Mouse (Mus musculus) forebrain, postnatal 0 days (tissue): ENCODE data around the gene Pim2. TPM values are rescaled to one million over a fixed set of nuclear protein-coding genes. Genes with fewer than 3 reads are reported as not detected.

ENCODE experiments used
- ATAC-seq: fragments of 200-750 bp; cut with Nextera tagmentation; 2 replicates; pipeline ENCODE4 v1.8.0; 2017; ENCODE audit warnings: mild to moderate bottlenecking, moderate library complexity
- DNase-seq: peaks from one replicate; pipeline ENCODE4 v3.0.0-alpha.2; 2015
- H3K27ac ChIP-seq: fragments of 300-500 bp; sonication (generic); 2 replicates; pipeline ENCODE4 v1.5.1; 2014; ENCODE audit warnings: low read depth, mild to moderate bottlenecking, antibody characterized with exemption, low read length, moderate library complexity, mixed read lengths
- H3K27me3 ChIP-seq: fragments of 300-500 bp; sonication (generic); 2 replicates; pipeline ENCODE4 v1.6.1; 2014; ENCODE audit warnings: mild to moderate bottlenecking, low read length, mixed read lengths; ENCODE audit not compliant: insufficient read depth
- H3K36me3 ChIP-seq: fragments of 300-500 bp; sonication (generic); 2 replicates; pipeline ENCODE4 v1.6.1; 2014; ENCODE audit warnings: mild to moderate bottlenecking, moderate library complexity; ENCODE audit not compliant: insufficient read depth
- H3K4me1 ChIP-seq: fragments of 300-500 bp; sonication (generic); 2 replicates; pipeline ENCODE4 v1.6.1; 2014; ENCODE audit warnings: antibody characterized with exemption; ENCODE audit not compliant: insufficient read depth
- H3K4me2 ChIP-seq: fragments of 300-500 bp; sonication (generic); 2 replicates; pipeline ENCODE4 v1.6.1; 2014; ENCODE audit warnings: low read depth, mild to moderate bottlenecking, moderate library complexity
- H3K4me3 ChIP-seq: fragments of 300-500 bp; sonication (generic); 2 replicates; pipeline ENCODE4 v1.5.1; 2014; ENCODE audit warnings: low read depth, low read length, mixed read lengths
- H3K9ac ChIP-seq: fragments of 300-500 bp; sonication (generic); 2 replicates; pipeline ENCODE4 v1.6.1; 2014; ENCODE audit warnings: mild to moderate bottlenecking
- H3K9me3 ChIP-seq: fragments of 300-500 bp; sonication (generic); 2 replicates; pipeline ENCODE4 v1.6.1; 2016; ENCODE audit warnings: low read length
- CTCF ChIP-seq: sonication (generic); IDR thresholded peaks from 2 replicates; pipeline ENCODE4 v1.5.1; 2016; ENCODE audit warnings: antibody characterized with exemption, control low read depth, low read depth
- WGBS: fragments of 180-500 bp; shearing (Covaris S2); extraction: QIAGEN DNeasy Blood & Tissue Kit; methylation state at CpG from one replicate; pipeline ENCODE4 v1.1.7; 2014; 5-methylcytosine and 5-hydroxymethylcytosine counted together
- polyA plus RNA-seq: library from polyadenylated mRNA; unstranded; fragments of >200 nt; fragmentation: Nextera tagmentation; extraction: Ambion mirVana; gene quantifications from 2 replicates; pipeline ENCODE4 v1.2.1, GENCODE M21; 2015
- total RNA-seq: library from RNA; depleted of rRNA; stranded (reverse); fragments of >200 nt; gene quantifications from 2 replicates; pipeline ENCODE4 v1.2.3, GENCODE M21; 2014

The Pim2 gene
- total and polyA plus RNA-seq, 2 experiments from 2014 or later, result 12.2 to 21.8 TPM

GRCm38 (mm10) chrX:7869826-7870225 lies 8.2 kb upstream of the Pim2 start:
- Histone ChIP-seq H3K4me2 (no peak overlapping the region), H3K27me3 (no peaks in the 10 kb centered on the region), H3K4me1 (no peaks in the 10 kb centered on the region), H3K36me3 (no peaks in the 10 kb centered on the region), H3K4me3 (no peak overlapping the region), H3K27ac (no peak overlapping the region), H3K9ac (no peak overlapping the region), H3K9me3 (no peaks in the 10 kb centered on the region)
- DNase-seq (no peak), ATAC-seq (no peak)
- WGBS, result 21% methylated on average over 3 of the region's 3 CpGs
- TF ChIP-seq CTCF, result no peak

- TF ChIP-seq CTCF, result no peak
- DNase-seq (peak; percentile 22), ATAC-seq (peak; percentile 12)
- H3K27ac ChIP-seq, result peak overlapping the region; percentile 64; the same call in 1 of the 2 replicates
- H3K36me3 ChIP-seq, result no peaks in the 10 kb centered on the region
- H3K9me3 ChIP-seq, result no peaks in the 10 kb centered on the region
- 28% methylated on average over 21 of the region's 21 CpGs for WGBS
- no peaks in the 10 kb centered on the region for H3K27me3 ChIP-seq
- peak overlapping the region; percentile 55 for H3K4me3 ChIP-seq
- H3K9ac ChIP-seq, result peak overlapping the region; percentile 55
- H3K4me2 ChIP-seq, result peak overlapping the region; percentile 63
- H3K4me1 ChIP-seq, result no peaks in the 10 kb centered on the region
Observed at GRCm38 (mm10) chrX:7878495-7878894, 433 bp downstream of the Pim2 start.

- 29% methylated on average over 11 of the region's 11 CpGs for WGBS
- H3K9me3 ChIP-seq, result no peaks in the 10 kb centered on the region
- H3K4me3 ChIP-seq, result peak overlapping the region; percentile 55
- H3K9ac ChIP-seq, result peak overlapping the region; percentile 18; the same call in 1 of the 2 replicates
- no peak overlapping the region for H3K27ac ChIP-seq
- H3K36me3 ChIP-seq, result no peaks in the 10 kb centered on the region
- peak; percentile 64 for TF ChIP-seq CTCF
- H3K27me3 ChIP-seq, result no peaks in the 10 kb centered on the region
- DNase-seq (peak; percentile 75), ATAC-seq (peak; percentile 47)
- peak overlapping the region; percentile 63 for H3K4me2 ChIP-seq
- no peaks in the 10 kb centered on the region for H3K4me1 ChIP-seq
Observed at GRCm38 (mm10) chrX:7879819-7880218, 1.8 kb downstream of the Pim2 start.

GRCm38 (mm10) chrX:7883841-7884567 lies 5.9 kb downstream of the Pim2 start, which contains the start of gene Slc35a2:
Gene Slc35a2, plus strand, starts transcription at chrX:7884028.
- Histone ChIP-seq H3K4me3 (peak within 1 kb of the TSS; percentile 52), H3K9me3 (no peaks in the 10 kb centered on the region), H3K27ac (peak within 1 kb of the TSS; percentile 82), H3K4me1 (no peaks in the 10 kb centered on the region), H3K9ac (peak within 1 kb of the TSS; percentile 50), H3K27me3 (no peaks in the 10 kb centered on the region), H3K36me3 (0 out of 2 replicates have a peak, but pooled peaks cover 7% of the 10 kb centered on the region), H3K4me2 (peak within 1 kb of the TSS; percentile 51)
- DNase-seq (peak; percentile 80), ATAC-seq (peak; percentile 88)
- peak; percentile 20; the same call in 1 of the 2 replicates for TF ChIP-seq CTCF
- WGBS, result 31% methylated on average over 49 of the region's 49 CpGs

GRCm38 (mm10) chrX:7898211-7898610 lies 20.1 kb downstream of the Pim2 start:
- Histone ChIP-seq H3K4me1 (no peaks in the 10 kb centered on the region), H3K4me3 (peak overlapping the region; percentile 51), H3K36me3 (peaks cover 3% of the 10 kb centered on the region; the same call in 1 of the 2 replicates), H3K9ac (peak overlapping the region; percentile 60), H3K27ac (no peak overlapping the region), H3K27me3 (no peaks in the 10 kb centered on the region), H3K4me2 (peak overlapping the region; percentile 54), H3K9me3 (no peaks in the 10 kb centered on the region)
- no peak for TF ChIP-seq CTCF
- DNase-seq, result no peak
- ATAC-seq, result no peak
- WGBS, result 42% methylated on average over 13 of the region's 13 CpGs

GRCm38 (mm10) chrX:7898880-7899874 lies 21.1 kb downstream of the Pim2 start, which contains the start of the genes Pqbp1 and Timm17b:
Gene Pqbp1, minus strand, starts transcription at chrX:7899269.
Gene Timm17b, plus strand, starts transcription at chrX:7899357.
- peak within 1 kb of the TSS; percentile 60 for H3K9ac ChIP-seq
- H3K9me3 ChIP-seq, result no peaks in the 10 kb centered on the region
- H3K27me3 ChIP-seq, result no peaks in the 10 kb centered on the region
- peak within 1 kb of the TSS; percentile 86 for H3K27ac ChIP-seq
- no peak for TF ChIP-seq CTCF
- H3K36me3 ChIP-seq, result peaks cover 3% of the 10 kb centered on the region; the same call in 1 of the 2 replicates
- WGBS, result 20% methylated on average over 61 of the region's 62 CpGs
- H3K4me2 ChIP-seq, result peak within 1 kb of the TSS; percentile 54
- H3K4me1 ChIP-seq, result no peaks in the 10 kb centered on the region
- peak within 1 kb of the TSS; percentile 51 for H3K4me3 ChIP-seq
- peak; percentile 99 for ATAC-seq
- peak; percentile 95 for DNase-seq
